Comparison of ENCODE assay signal across 8 mouse cellular contexts in the genomic region with DNA sequence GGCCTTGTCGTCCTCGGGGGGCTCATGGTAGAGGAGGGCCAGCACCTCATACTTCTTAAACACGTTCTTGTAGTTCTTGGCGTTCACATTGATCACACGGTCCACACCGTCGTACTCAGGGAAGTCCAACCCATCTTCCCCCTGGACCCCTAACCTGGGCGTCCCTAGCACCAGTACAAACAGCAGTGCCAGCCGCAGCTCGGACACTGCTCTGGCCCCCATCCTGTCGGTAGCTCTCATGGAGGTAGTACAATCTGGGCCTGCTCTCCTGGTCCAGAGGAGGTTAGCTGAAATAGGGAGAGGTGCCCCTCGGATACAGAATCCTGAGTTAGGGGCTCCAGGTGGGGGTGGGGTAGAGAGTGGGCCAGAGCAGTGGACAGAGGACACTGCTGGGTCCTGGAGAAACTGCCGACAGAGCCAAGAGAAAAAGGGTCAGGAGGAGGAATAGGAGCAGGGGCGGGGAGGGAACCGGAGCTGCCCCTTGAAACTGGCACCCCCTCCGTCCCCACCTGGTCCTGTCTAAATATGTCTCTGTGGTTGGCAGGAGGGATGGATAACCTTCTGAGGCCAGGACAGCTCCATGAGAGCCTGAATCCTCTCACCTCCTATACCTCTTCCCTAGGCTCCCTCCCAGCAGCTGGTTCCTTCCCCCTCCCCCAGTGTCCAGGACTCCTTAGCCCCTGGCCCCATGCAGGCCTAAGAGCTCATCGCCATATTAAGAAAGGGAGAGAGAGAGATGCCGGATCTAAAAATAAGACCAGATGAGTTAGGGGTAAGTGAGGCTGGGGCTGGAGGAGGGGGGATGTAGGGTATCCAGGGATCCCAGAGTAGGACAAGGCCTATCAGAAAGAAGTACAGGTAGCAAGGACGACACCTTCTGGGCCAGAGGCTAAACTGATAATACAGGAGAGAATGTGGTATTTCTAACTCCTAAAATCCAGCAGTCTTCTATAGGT. TPM values are rescaled to one million over a fixed set of nuclear protein-coding genes. Genes with fewer than 3 reads are reported as not detected.
DNase-seq lines count a peak whose midpoint lies in the region; ATAC-seq and TF ChIP-seq lines count a peak whose summit lies in the region.

A gene (minus strand): TSS at position 418 of the 956 bp plus-strand sequence.

- DNase-seq in kidney, postnatal 14 days, result no peak
- DNase-seq in limb, embryonic 14.5 days (ENCODE audit: low spot score), result no peak
- DNase-seq in embryo, embryonic 11 days, result no peak
- DNase-seq in right cerebral cortex, postnatal 14 days, result no peak

- WGBS in kidney, embryonic 15.5 days, result 81% methylated on average over 19 of the region's 19 CpGs
- 76% methylated on average over 19 of the region's 19 CpGs for WGBS in embryonic facial prominence, embryonic 13.5 days
- 64% methylated on average over 19 of the region's 19 CpGs for WGBS in heart, embryonic 12.5 days
- WGBS in limb, embryonic 14.5 days, result 74% methylated on average over 19 of the region's 19 CpGs

- no peak within 1 kb of the TSS for H3K4me3 ChIP-seq in kidney, embryonic 15.5 days (replicated peaks)
- no peak within 1 kb of the TSS for H3K4me3 ChIP-seq in embryonic facial prominence, embryonic 13.5 days
- H3K4me3 ChIP-seq in heart, embryonic 12.5 days, result peak within 1 kb of the TSS; percentile 12
- H3K4me3 ChIP-seq in limb, embryonic 14.5 days (replicated peaks; ENCODE audit: low read length), result no peak within 1 kb of the TSS

- H3K4me2 ChIP-seq in kidney, embryonic 15.5 days, result no peak within 1 kb of the TSS; the same call in 1 of the 2 replicates
- no peak within 1 kb of the TSS for H3K4me2 ChIP-seq in embryonic facial prominence, embryonic 13.5 days
- H3K4me2 ChIP-seq in heart, embryonic 12.5 days, result peak within 1 kb of the TSS; percentile 43
- no peak within 1 kb of the TSS; the same call in 1 of the 2 replicates for H3K4me2 ChIP-seq in limb, embryonic 14.5 days (replicated peaks; ENCODE audit: low read depth, low read length, severe bottlenecking)

- TF ChIP-seq POLR2A in limb, embryonic 14.5 days (IDR thresholded peaks at IDR 0.05; ENCODE audit: borderline replicate concordance, extremely low read depth, insufficient read depth, insufficient read length), result no peak

- no peak for ATAC-seq in kidney, embryonic 15.5 days (replicated peaks; ENCODE audit: low FRiP score)
- ATAC-seq in embryonic facial prominence, embryonic 13.5 days (ENCODE audit: insufficient number of reproducible peaks, insufficient read depth, low FRiP score, low TSS enrichment, low read depth), result no peak
- ATAC-seq in heart, embryonic 12.5 days (ENCODE audit: insufficient number of reproducible peaks, low FRiP score), result peak; percentile 3; the same call in 1 of the 2 replicates
- ATAC-seq in limb, embryonic 14.5 days (ENCODE audit: low FRiP score, low read depth), result no peak
- no peak for ATAC-seq in CD4-positive, CD25-positive, alpha-beta regulatory T cell, adult 4 months

- peak within 1 kb of the TSS; percentile 85 for H3K27ac ChIP-seq in kidney, embryonic 15.5 days
- H3K27ac ChIP-seq in embryonic facial prominence, embryonic 13.5 days, result peak within 1 kb of the TSS; percentile 95
- H3K27ac ChIP-seq in heart, embryonic 12.5 days (ENCODE audit: poor library complexity, severe bottlenecking), result peak within 1 kb of the TSS; percentile 91
- H3K27ac ChIP-seq in limb, embryonic 14.5 days (replicated peaks; ENCODE audit: low read depth, low read length), result peak within 1 kb of the TSS; percentile 89

- H3K9me3 ChIP-seq in kidney, embryonic 15.5 days (replicated peaks), result no peaks in the 10 kb centered on the region
- H3K9me3 ChIP-seq in embryonic facial prominence, embryonic 13.5 days, result no peaks in the 10 kb centered on the region
- H3K9me3 ChIP-seq in heart, embryonic 12.5 days (replicated peaks), result no peaks in the 10 kb centered on the region
- no peaks in the 10 kb centered on the region for H3K9me3 ChIP-seq in limb, embryonic 14.5 days (ENCODE audit: control insufficient read depth, low read length)

- no peaks in the 10 kb centered on the region for H3K36me3 ChIP-seq in kidney, embryonic 15.5 days
- H3K36me3 ChIP-seq in embryonic facial prominence, embryonic 13.5 days, result no peaks in the 10 kb centered on the region
- peaks cover 4% of the 10 kb centered on the region; the same call in 1 of the 2 replicates for H3K36me3 ChIP-seq in heart, embryonic 12.5 days
- H3K36me3 ChIP-seq in limb, embryonic 14.5 days (ENCODE audit: control insufficient read depth, insufficient read depth, low read length), result no peaks in the 10 kb centered on the region

- peaks cover 56% of the 10 kb centered on the region for H3K4me1 ChIP-seq in kidney, embryonic 15.5 days
- H3K4me1 ChIP-seq in embryonic facial prominence, embryonic 13.5 days, result peaks cover 45% of the 10 kb centered on the region
- peaks cover 72% of the 10 kb centered on the region for H3K4me1 ChIP-seq in heart, embryonic 12.5 days (replicated peaks)
- H3K4me1 ChIP-seq in limb, embryonic 14.5 days (ENCODE audit: control insufficient read depth, insufficient read depth, low read length), result peaks cover 43% of the 10 kb centered on the region

- no peak within 1 kb of the TSS for H3K9ac ChIP-seq in kidney, embryonic 15.5 days
- H3K9ac ChIP-seq in embryonic facial prominence, embryonic 13.5 days, result no peak within 1 kb of the TSS
- peak within 1 kb of the TSS; percentile 58 for H3K9ac ChIP-seq in heart, embryonic 12.5 days
- H3K9ac ChIP-seq in limb, embryonic 14.5 days (ENCODE audit: low read depth, low read length, severe bottlenecking), result no peak within 1 kb of the TSS

- H3K27me3 ChIP-seq in kidney, embryonic 15.5 days, result no peaks in the 10 kb centered on the region
- no peaks in the 10 kb centered on the region for H3K27me3 ChIP-seq in embryonic facial prominence, embryonic 13.5 days
- no peaks in the 10 kb centered on the region for H3K27me3 ChIP-seq in heart, embryonic 12.5 days (replicated peaks)
- H3K27me3 ChIP-seq in limb, embryonic 14.5 days (ENCODE audit: control insufficient read depth, insufficient read depth, low read length), result no peaks in the 10 kb centered on the region

RNA-seq across cellular contexts. Expression of the gene that starts here (rescaled TPM):
- 6.2 and 8.9 TPM in 2 replicates for polyA plus RNA-seq in kidney, embryonic 15.5 days (2015; fragmentation: Nextera tagmentation; extraction: Ambion mirVana)
- polyA plus RNA-seq in embryonic facial prominence, embryonic 13.5 days (2015; fragmentation: Nextera tagmentation; extraction: Ambion mirVana), result 2.1 and 4.3 TPM in 2 replicates
- 182 and 185 TPM in 2 replicates for polyA plus RNA-seq in heart, embryonic 12.5 days (2016; fragmentation: Nextera tagmentation; extraction: Ambion mirVana)
- polyA plus RNA-seq in limb, embryonic 14.5 days (2012; rRNA removed), result 13.3 and 17.8 TPM in 2 replicates
- polyA plus RNA-seq in limb, embryonic 14.5 days (2014; fragmentation: Nextera tagmentation; extraction: Ambion mirVana), result 11.3 and 14.9 TPM in 2 replicates
- not detected for polyA plus RNA-seq in CD4-positive, CD25-positive, alpha-beta regulatory T cell, adult 4 months (2017; shearing (Covaris generic))
